28 mouse cellular contexts compared by ENCODE assay signal in genomic region chr6:120982314-120982713, GRCm38 (mm10).
A peak's percentile ranks its signal among the peaks of the same experiment; 100 is the strongest.
DNase-seq lines count a peak whose midpoint lies in the region; ATAC-seq lines count a peak whose summit lies in the region.
"Had no signal": no experiment of that assay in that cellular context is flagged by ENCODE, and none has a peak within 500 bp of the region (broad histone marks: within the 10 kb centered on the region; RNA-seq: fewer than 3 reads in every experiment).

No protein-coding gene starts in this region.

- intact Hi-C loops in heart, postnatal 25 days (cut with DNase I) = no loop called here

- peak; percentile 26 for DNase-seq in heart, adult 8-10 months (ENCODE audit: low spot score)
- DNase-seq in heart, postnatal 25 days (ENCODE audit: low spot score) = no peak
- peak; percentile 68 for DNase-seq in 416B (ENCODE audit: low read depth)
- DNase-seq in midbrain, embryonic 14.5 days = no peak
- DNase-seq in cerebellum, adult 11-12 months = no peak
- DNase-seq in cerebellum, postnatal 10 days = no peak
- DNase-seq: adrenal gland, adult 8-10 months; adrenal gland, postnatal 14 days; B cell, adult 2 months; cerebellum, adult 18-20 months; cerebellum, adult 8-10 months; cerebellum, adult 9-11 months; cerebellum, postnatal 25 days; embryo, embryonic 11 days had no signal

- H3K4me3 ChIP-seq in midbrain, embryonic 14.5 days (replicated peaks; ENCODE audit: low read depth, low read length) = no peak overlapping the region
- H3K4me3 ChIP-seq: embryonic facial prominence, embryonic 13.5 days; embryonic facial prominence, embryonic 15.5 days; erythroblast, embryonic 14.5 days; forebrain, embryonic 10.5 days; forebrain, embryonic 12.5 days had no signal

- H3K36me3 ChIP-seq in midbrain, embryonic 14.5 days (ENCODE audit: control insufficient read depth, insufficient read depth, low read length) = peaks cover 41% of the 10 kb centered on the region

- H3K9me3 ChIP-seq in midbrain, embryonic 14.5 days (ENCODE audit: control insufficient read depth, low read length) = no peaks in the 10 kb centered on the region
- H3K9me3 ChIP-seq: embryonic facial prominence, embryonic 13.5 days; embryonic facial prominence, embryonic 15.5 days; forebrain, embryonic 10.5 days; forebrain, embryonic 12.5 days; G1E had no signal

- H3K4me1 ChIP-seq in midbrain, embryonic 14.5 days (ENCODE audit: control insufficient read depth, insufficient read depth, low read length) = no peaks in the 10 kb centered on the region

- no peak overlapping the region for H3K27ac ChIP-seq in midbrain, embryonic 14.5 days (replicated peaks; ENCODE audit: low read depth, low read length)
- H3K27ac ChIP-seq: embryonic facial prominence, embryonic 13.5 days; embryonic facial prominence, embryonic 15.5 days; forebrain, embryonic 10.5 days; forebrain, embryonic 12.5 days had no signal

- H3K27me3 ChIP-seq in midbrain, embryonic 14.5 days (ENCODE audit: control insufficient read depth, insufficient read depth, low read length) = no peaks in the 10 kb centered on the region
- H3K27me3 ChIP-seq: CH12.LX; embryonic facial prominence, embryonic 13.5 days; embryonic facial prominence, embryonic 15.5 days; forebrain, embryonic 12.5 days; Patski had no signal

- 96% methylated on average over 13 of the region's 13 CpGs for WGBS in midbrain, embryonic 14.5 days

- peak; percentile 28; the same call in 1 of the 2 replicates for ATAC-seq in common myeloid progenitor, adult 5-6 weeks (replicated peaks; ENCODE audit: low read depth, poor library complexity, severe bottlenecking)
- peak; percentile 58 for ATAC-seq in megakaryocyte, adult 5-6 weeks (ENCODE audit: poor library complexity, severe bottlenecking)
- no peak for ATAC-seq in midbrain, embryonic 14.5 days (ENCODE audit: low FRiP score, low TSS enrichment)
- ATAC-seq: activated CD4-positive, CD25-positive, alpha-beta regulatory T cell, adult 4 months; CD4-positive, CD25-positive, alpha-beta regulatory T cell, adult 4 months; forebrain, embryonic 14.5 days; forebrain, embryonic 16.5 days had no signal

- no peak overlapping the region for H3K4me2 ChIP-seq in midbrain, embryonic 14.5 days (ENCODE audit: low read length)
- H3K4me2 ChIP-seq: embryonic facial prominence, embryonic 13.5 days; embryonic facial prominence, embryonic 15.5 days; forebrain, embryonic 12.5 days had no signal

- H3K9ac ChIP-seq in midbrain, embryonic 14.5 days (replicated peaks; ENCODE audit: low read length) = no peak overlapping the region
- H3K9ac ChIP-seq: embryonic facial prominence, embryonic 13.5 days; embryonic facial prominence, embryonic 15.5 days; forebrain, embryonic 12.5 days had no signal

Comparison
In these comparisons a context has a peak if more than half of its experiments do, and no peak if none do; other contexts are left out.
1. DNase-seq: peak in heart, adult 8-10 months (single experiment) and 416B (single experiment); none in heart, postnatal 25 days (single experiment), midbrain, embryonic 14.5 days (single experiment), cerebellum, adult 11-12 months (single experiment) and cerebellum, postnatal 10 days (0 of 2).